Mouse (Mus musculus) embryonic fibroblast, embryonic 13.5 days (primary cell): ENCODE measurements at regions not wholly inside any gene's neighbourhood (a gene's known extent, or its start where the extent isn't known, plus 50 kb on each side); places are given as distances from the start of the nearest gene placed in this dataset.

Experiments used
- CTCF ChIP-seq: IDR thresholded peaks from 2 replicates; pipeline ENCODE4 v1.5.1; 2011; ENCODE audit warnings: mild to moderate bottlenecking, control low read depth, low read length, moderate library complexity, borderline replicate concordance; ENCODE audit not compliant: insufficient read depth
- POLR2A ChIP-seq: IDR thresholded peaks from 2 replicates; pipeline ENCODE4 v1.6.1; 2011; ENCODE audit warnings: low read depth, mild to moderate bottlenecking, control low read depth, low read length, moderate library complexity

GRCm38 (mm10) chr6:117408971-117409783 lies 240.8 kb downstream of the Cxcl12 start:
- TF ChIP-seq POLR2A, result no peak
- TF ChIP-seq CTCF, result no peak
